12 mouse cellular contexts compared by ENCODE assay signal in the genomic region with DNA sequence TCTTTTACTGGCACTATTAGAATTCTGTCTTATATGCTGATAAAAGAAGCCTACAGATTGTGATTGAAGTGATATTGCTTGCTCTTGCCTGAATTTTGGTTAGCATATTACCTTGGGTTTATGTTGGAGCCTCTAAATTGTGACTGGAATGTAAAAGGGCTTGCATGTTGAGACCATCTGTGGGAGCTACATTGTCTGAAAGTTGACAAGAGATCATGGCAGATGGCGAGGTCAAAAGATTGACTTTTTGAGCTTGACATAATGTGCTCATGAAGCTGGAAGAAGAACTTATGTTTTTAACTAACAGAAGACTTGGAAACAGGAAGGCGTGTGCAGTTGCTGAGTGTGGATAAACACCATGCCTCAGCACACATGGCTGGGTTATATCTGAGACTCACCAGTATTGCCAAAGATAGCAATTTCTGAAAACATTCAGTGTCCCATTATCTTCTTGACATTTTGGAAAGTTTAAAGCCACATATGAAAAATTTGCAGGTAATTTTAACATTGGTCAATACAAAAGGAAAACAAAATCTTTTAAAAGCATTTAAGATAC. TPM values are rescaled to one million over a fixed set of nuclear protein-coding genes. Genes with fewer than 3 reads are reported as not detected.
DNase-seq lines count a peak whose midpoint lies in the region; ATAC-seq lines count a peak whose summit lies in the region.
"Had no signal": no experiment of that assay in that cellular context is flagged by ENCODE, and none has a peak within 500 bp of the region (broad histone marks: within the 10 kb centered on the region; RNA-seq: fewer than 3 reads in every experiment).

No protein-coding gene starts in this region.

- H3K9me3 ChIP-seq in liver, embryonic 11.5 days (ENCODE audit: control insufficient read depth, low read length): no peaks in the 10 kb centered on the region
- H3K9me3 ChIP-seq in neural tube, embryonic 15.5 days (replicated peaks): no peaks in the 10 kb centered on the region
- H3K9me3 ChIP-seq: heart, embryonic 13.5 days had no signal

- no peak overlapping the region for H3K27ac ChIP-seq in liver, embryonic 11.5 days (ENCODE audit: low read depth, low read length)
- no peak overlapping the region for H3K27ac ChIP-seq in neural tube, embryonic 15.5 days (replicated peaks)
- H3K27ac ChIP-seq: heart, embryonic 13.5 days had no signal

- no peaks in the 10 kb centered on the region for H3K4me1 ChIP-seq in liver, embryonic 11.5 days (replicated peaks; ENCODE audit: control insufficient read depth, insufficient read depth, low read length)
- H3K4me1 ChIP-seq in neural tube, embryonic 15.5 days: no peaks in the 10 kb centered on the region

- peak; percentile 90 for ATAC-seq in erythroblast, adult 5-6 weeks (replicated peaks; ENCODE audit: low FRiP score, poor library complexity, severe bottlenecking)
- peak; percentile 68; the same call in 1 of the 2 replicates for ATAC-seq in liver, embryonic 11.5 days (replicated peaks; ENCODE audit: low FRiP score)
- ATAC-seq in neutrophil, adult 5-6 weeks (ENCODE audit: extremely low read depth, insufficient number of reproducible peaks, low FRiP score, poor library complexity, severe bottlenecking): 0 out of 2 replicates have a peak, but pooled peaks have one; percentile 33
- no peak for ATAC-seq in erythroid progenitor cell, adult 5-6 weeks (replicated peaks; ENCODE audit: low FRiP score, poor library complexity, severe bottlenecking)
- ATAC-seq in neural tube, embryonic 15.5 days (ENCODE audit: low FRiP score): no peak

- WGBS in liver, embryonic 11.5 days: 57% methylated on average over 2 of the region's 2 CpGs
- WGBS in neural tube, embryonic 15.5 days: 63% methylated on average over 2 of the region's 2 CpGs

- no peak overlapping the region for H3K4me3 ChIP-seq in liver, embryonic 11.5 days (ENCODE audit: low read depth, low read length)
- H3K4me3 ChIP-seq in neural tube, embryonic 15.5 days (replicated peaks): no peak overlapping the region
- H3K4me3 ChIP-seq: heart, embryonic 13.5 days had no signal

- H3K36me3 ChIP-seq in liver, embryonic 11.5 days (ENCODE audit: control insufficient read depth, insufficient read depth, low read length): no peaks in the 10 kb centered on the region
- no peaks in the 10 kb centered on the region for H3K36me3 ChIP-seq in neural tube, embryonic 15.5 days

- peak; percentile 17 for DNase-seq in left cerebral cortex, postnatal 4 days
- no peak for DNase-seq in left cerebral cortex, adult 8-10 months (ENCODE audit: low spot score in 2 of 2)
- peak; percentile 5 for DNase-seq in liver, embryonic 11.5 days (ENCODE audit: low spot score)
- DNase-seq: kidney, adult 2 months; lung, postnatal 36 days; right cerebral cortex, postnatal 25 days; thymus, postnatal 14 days had no signal

- H3K9ac ChIP-seq in liver, embryonic 11.5 days (ENCODE audit: low read depth, low read length): no peak overlapping the region
- H3K9ac ChIP-seq in neural tube, embryonic 15.5 days (replicated peaks): no peak overlapping the region
- H3K9ac ChIP-seq: heart, embryonic 13.5 days had no signal

- H3K27me3 ChIP-seq in liver, embryonic 11.5 days (replicated peaks; ENCODE audit: control insufficient read depth, insufficient read depth, low read length): no peaks in the 10 kb centered on the region
- H3K27me3 ChIP-seq in neural tube, embryonic 15.5 days (replicated peaks): no peaks in the 10 kb centered on the region
- H3K27me3 ChIP-seq: heart, embryonic 13.5 days had no signal

- no peak overlapping the region for H3K4me2 ChIP-seq in liver, embryonic 11.5 days
- no peak overlapping the region for H3K4me2 ChIP-seq in neural tube, embryonic 15.5 days
- H3K4me2 ChIP-seq: heart, embryonic 13.5 days had no signal

- intact Hi-C loops in left cerebral cortex, postnatal 4 days (cut with DNase I): no loop called here

RNA-seq across cellular contexts. Expression of a gene that starts 23.1 kb away (rescaled TPM):
- total RNA-seq in left cerebral cortex, postnatal 4 days (2021): 10 to 100 TPM; 13.1 to 14.9 TPM
- 10 to 100 TPM; 32.3 to 41.4 (median 38.6) TPM for total RNA-seq in left cerebral cortex, adult 8-10 months (2022)
- total RNA-seq in erythroblast, adult 5-6 weeks (2015; ENCODE audit: low replicate concordance): 860 and 983 TPM in 2 replicates
- total RNA-seq in erythroblast, adult 5-6 weeks (2017; ENCODE audit: low replicate concordance): 1,841 and 1,979 TPM in 2 replicates
- 54.3 and 62.8 TPM in 2 replicates for polyA plus RNA-seq in liver, embryonic 11.5 days (2014; fragmentation: Nextera tagmentation; extraction: Ambion mirVana)
- total RNA-seq in neutrophil, adult 5-6 weeks (2017): 31.3 and 32.0 TPM in 2 replicates
- 345 and 410 TPM in 2 replicates for total RNA-seq in erythroid progenitor cell, adult 5-6 weeks (2015; ENCODE audit: low replicate concordance)
- total RNA-seq in erythroid progenitor cell, adult 5-6 weeks (2017; ENCODE audit: low replicate concordance): 531 and 538 TPM in 2 replicates
- 16.2 and 18.5 TPM in 2 replicates for polyA plus RNA-seq in neural tube, embryonic 15.5 days (2015; fragmentation: Nextera tagmentation; extraction: Ambion mirVana)

Comparison
In these comparisons a context has a peak if more than half of its experiments do, and no peak if none do; other contexts are left out.
1. DNase-seq: peak in left cerebral cortex, postnatal 4 days (single experiment) and liver, embryonic 11.5 days (single experiment); none in left cerebral cortex, adult 8-10 months (0 of 2).
2. ATAC-seq: peak in erythroblast, adult 5-6 weeks (single experiment), liver, embryonic 11.5 days (single experiment) and neutrophil, adult 5-6 weeks (single experiment); none in erythroid progenitor cell, adult 5-6 weeks (single experiment) and neural tube, embryonic 15.5 days (single experiment).
3. RNA of a gene that starts 23.1 kb away (total RNA-seq): 860 to 1,979 TPM in erythroblast, adult 5-6 weeks and 345 to 538 TPM in erythroid progenitor cell, adult 5-6 weeks; 32.3 to 41.4 TPM in left cerebral cortex, adult 8-10 months, 31.3 to 32.0 TPM in neutrophil, adult 5-6 weeks and 13.1 to 14.9 TPM in left cerebral cortex, postnatal 4 days; every median in the first group is over 4 times any median in the second.